Mouse (Mus musculus) brain, embryonic 14.5 days (tissue): ENCODE measurements around the gene Mpdu1.

Experiments used
- CTCF ChIP-seq: fragments of 200-500 bp; IDR thresholded peaks from 2 replicates; pipeline ENCODE4 v1.5.1; 2012; ENCODE audit warnings: inconsistent platforms, mild to moderate bottlenecking, moderate library complexity, borderline replicate concordance; ENCODE audit not compliant: insufficient read depth, insufficient read length; ENCODE audit errors: extremely low read depth
- POLR2A ChIP-seq: fragments of 200-500 bp; IDR thresholded peaks from 2 replicates; pipeline ENCODE4 v1.6.1; 2012; ENCODE audit warnings: mild to moderate bottlenecking, inconsistent platforms, borderline replicate concordance; ENCODE audit not compliant: poor library complexity, insufficient read depth, insufficient read length, severe bottlenecking; ENCODE audit errors: extremely low read depth

GRCm38 (mm10) chr11:69686377-69686776, 23.9 kb upstream of the Mpdu1 start:
- TF ChIP-seq CTCF: no peak
- TF ChIP-seq POLR2A: no peak
